Mouse (Mus musculus) stomach, embryonic 15.5 days (tissue): ENCODE results near the gene Kap. TPM values are rescaled to one million over a fixed set of nuclear protein-coding genes. Genes with fewer than 3 reads are reported as not detected.

Experiments
- polyA plus RNA-seq: library from polyadenylated mRNA; unstranded; fragments of >200 nt; fragmentation: Nextera tagmentation; extraction: Ambion mirVana; gene quantifications from 2 replicates; pipeline ENCODE4 v1.2.1, GENCODE M21; 2015

The Kap gene
- polyA plus RNA-seq, 1 experiment from 2014 or later, result not detected

Other genes starting within 250 kb of the Kap start
- gene Etv6, start 181.9 kb upstream of the Kap start, polyA plus RNA-seq, result 13.6 and 13.8 TPM in 2 replicates